Mouse (Mus musculus) lung, adult 2 months (tissue): ENCODE measurements around the gene Gm36864.

Experiments
- CTCF ChIP-seq: fragments of 200-500 bp; IDR thresholded peaks from 2 replicates; pipeline ENCODE4 v1.5.1; 2011; ENCODE audit warnings: mild to moderate bottlenecking, low read length, control low read depth; ENCODE audit not compliant: insufficient read depth
- POLR2A ChIP-seq: fragments of 200-500 bp; IDR thresholded peaks from 2 replicates; pipeline ENCODE4 v1.6.1; 2011; ENCODE audit warnings: low read depth, mild to moderate bottlenecking, control low read depth, low read length, borderline replicate concordance; ENCODE audit errors: extremely low read depth

- no peak for TF ChIP-seq CTCF
- TF ChIP-seq POLR2A, result no peak
Observed at GRCm38 (mm10) chr7:44241163-44241562, 5.2 kb downstream of the Gm36864 start.
